Mouse (Mus musculus): ENCODE results near the gene Hic1. TPM values are rescaled to one million over a fixed set of nuclear protein-coding genes. Genes with fewer than 3 reads are reported as not detected.
"Not testable (repeated sequence)": the region's sequence is repeated elsewhere in the genome, so short reads cannot be mapped to it uniquely, and the experiment has no call there.

Gene Hic1
- total RNA-seq, 2 experiments from 2014 or later: not detected

DNA sequence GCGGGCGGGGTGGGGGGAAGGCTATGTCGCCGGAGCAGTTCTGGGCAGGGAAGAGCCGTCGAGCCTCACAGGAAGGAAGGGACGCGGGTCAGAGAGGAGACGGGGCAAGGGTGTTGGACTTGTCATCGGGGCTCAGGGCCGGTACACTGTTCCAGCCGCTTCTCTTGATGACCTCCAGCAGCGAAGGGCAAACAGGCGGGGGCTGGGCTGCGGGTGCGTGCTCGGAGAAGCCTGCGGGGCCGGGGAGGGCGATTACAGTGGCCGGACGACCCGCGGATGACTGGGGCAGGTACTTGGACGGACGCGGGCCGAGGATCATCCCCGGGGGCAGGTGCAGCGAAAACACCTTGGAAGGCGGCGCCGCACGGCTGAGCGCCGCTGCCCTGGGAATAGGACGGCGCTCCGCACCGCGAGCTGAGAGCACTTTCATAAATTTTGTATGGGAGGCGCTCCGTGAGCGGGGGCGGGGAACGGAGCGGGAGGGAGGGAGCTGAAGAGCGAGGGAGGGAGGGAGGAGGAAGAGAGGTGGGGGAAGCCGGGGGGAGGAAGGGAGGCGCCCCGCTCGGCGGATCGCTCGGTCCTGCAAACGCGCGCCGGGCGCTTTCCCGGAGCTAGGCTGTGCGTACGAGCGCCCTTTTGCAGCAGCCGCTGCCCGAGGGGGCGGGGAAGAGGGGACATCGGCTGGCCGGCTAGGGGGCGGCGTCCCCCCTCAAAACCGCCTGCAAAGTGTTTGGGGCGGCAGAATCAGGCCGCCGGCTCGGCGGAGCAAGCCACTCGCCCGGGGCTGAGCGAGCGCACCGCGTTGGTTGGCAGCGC, 24.1 kb upstream of the Hic1 start, which contains the start of gene Rtn4rl1:
TSS of gene Rtn4rl1 (plus strand) at position 528 of the 816 bp plus-strand sequence.
- ATAC-seq (replicated peaks; ENCODE audit: low FRiP score, poor library complexity, severe bottlenecking): no peak

DNA sequence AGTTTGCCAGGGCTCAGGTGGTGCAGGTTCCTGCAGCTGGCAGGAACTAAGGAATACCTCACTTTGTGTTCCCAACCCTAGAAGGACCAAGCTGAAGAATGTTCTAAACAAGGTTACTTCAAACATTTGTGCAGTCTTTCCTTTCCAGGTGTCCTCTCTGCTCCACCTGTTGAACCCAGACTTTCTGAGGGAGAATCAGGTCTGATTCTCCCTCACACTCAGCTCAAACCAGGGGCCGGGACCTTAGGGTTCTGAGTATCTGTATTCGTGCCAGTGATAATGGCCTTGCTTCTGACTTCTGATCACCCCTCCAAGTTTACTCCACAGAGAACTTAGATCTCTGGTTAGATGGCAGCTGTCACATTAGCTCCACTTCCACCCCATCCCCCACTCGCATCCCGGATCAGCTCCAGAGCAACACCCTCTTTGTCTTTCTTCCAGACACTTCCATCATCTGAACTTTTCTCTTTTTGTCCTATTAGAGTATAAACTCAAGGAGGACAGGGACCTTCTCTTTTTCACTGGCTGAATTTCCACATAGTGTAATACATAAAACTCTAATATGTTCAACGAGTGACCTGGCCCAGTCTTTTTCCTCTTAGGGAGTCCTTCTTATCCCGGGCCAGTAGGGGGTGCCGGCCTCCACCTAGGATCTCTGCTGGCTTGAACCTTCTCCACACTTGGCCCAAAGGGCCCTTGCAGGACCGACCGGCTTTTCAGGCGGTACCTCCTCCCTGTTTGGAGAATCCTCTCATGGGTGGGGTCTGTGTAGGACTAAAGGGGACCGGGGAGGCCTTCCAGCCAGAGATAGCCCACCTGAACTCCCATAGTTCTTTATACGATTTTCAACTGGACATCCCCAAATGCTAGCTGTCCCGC, 23.3 kb upstream of the Hic1 start:
- ATAC-seq (replicated peaks; ENCODE audit: low FRiP score, poor library complexity, severe bottlenecking): no peak

DNA sequence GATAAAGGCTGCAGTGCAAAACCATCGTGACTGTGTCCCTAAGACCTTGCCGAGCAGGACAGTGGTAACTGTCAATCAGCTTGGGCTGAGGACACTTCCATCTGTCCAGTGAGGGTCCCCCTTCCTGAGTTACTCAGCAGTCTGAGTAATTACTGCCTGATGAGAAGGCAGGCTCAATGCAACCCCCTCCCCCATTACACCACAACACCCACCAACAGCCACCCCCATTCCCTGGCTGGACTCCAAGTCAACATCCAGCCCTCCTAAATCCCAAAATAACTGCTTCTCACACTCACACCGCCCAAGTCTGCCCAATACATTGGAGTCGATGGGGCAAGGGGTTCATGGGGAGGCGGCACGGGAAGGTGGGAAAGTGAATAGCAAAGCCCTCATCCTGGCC, 22.5 kb upstream of the Hic1 start:
- no peak for ATAC-seq (replicated peaks; ENCODE audit: low FRiP score, poor library complexity, severe bottlenecking)

DNA sequence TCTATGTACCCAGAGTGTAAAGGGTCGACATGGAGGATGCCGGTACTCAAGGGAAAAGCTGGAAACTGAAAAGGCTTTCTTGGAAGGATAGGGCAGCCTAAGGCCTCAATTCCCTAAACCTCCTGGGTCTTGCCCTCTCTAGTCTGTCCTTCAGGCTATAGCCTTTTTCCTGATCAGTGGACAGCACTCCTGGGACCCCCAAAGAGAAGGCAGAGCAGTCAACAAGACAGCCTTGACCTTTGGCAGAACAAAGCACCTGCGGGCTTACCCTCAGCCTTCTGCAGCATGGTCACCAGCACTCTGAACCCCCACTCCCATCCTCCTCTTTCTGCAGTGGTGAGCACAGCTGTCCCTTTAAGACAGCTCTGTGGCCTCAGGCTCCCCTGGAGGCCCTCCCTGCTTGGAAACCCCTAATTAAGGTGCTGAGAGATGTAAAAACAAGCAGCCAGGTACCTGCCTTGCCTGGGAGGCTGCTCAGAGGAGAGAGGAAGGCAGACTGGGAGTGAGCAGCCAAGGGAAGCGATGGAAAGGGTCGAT, 21.7 kb upstream of the Hic1 start, which contains the start of gene Dph1:
TSS of gene Dph1 (minus strand) at position 337 of the 537 bp plus-strand sequence.
- no peak for ATAC-seq (replicated peaks; ENCODE audit: low FRiP score, poor library complexity, severe bottlenecking)

DNA sequence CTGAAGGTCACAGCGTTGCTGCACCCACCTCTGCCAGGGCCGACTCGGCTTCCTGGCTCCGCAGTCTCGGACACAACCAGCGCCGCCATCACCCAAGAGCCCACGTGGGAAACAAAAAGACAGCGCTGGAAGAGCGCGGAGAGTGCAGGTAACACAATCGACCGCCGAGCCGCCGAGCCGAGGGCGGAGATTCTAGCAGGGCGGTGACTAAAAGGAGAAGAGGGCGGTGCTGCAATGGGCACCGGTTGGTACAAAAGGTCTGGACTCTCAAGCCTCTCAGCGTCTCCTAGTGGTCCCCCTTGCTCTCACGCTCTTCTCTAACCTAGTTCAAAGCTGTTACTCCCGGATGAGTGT, 21.0 kb upstream of the Hic1 start:
- ATAC-seq (replicated peaks; ENCODE audit: low FRiP score, poor library complexity, severe bottlenecking): peak; percentile 88

DNA sequence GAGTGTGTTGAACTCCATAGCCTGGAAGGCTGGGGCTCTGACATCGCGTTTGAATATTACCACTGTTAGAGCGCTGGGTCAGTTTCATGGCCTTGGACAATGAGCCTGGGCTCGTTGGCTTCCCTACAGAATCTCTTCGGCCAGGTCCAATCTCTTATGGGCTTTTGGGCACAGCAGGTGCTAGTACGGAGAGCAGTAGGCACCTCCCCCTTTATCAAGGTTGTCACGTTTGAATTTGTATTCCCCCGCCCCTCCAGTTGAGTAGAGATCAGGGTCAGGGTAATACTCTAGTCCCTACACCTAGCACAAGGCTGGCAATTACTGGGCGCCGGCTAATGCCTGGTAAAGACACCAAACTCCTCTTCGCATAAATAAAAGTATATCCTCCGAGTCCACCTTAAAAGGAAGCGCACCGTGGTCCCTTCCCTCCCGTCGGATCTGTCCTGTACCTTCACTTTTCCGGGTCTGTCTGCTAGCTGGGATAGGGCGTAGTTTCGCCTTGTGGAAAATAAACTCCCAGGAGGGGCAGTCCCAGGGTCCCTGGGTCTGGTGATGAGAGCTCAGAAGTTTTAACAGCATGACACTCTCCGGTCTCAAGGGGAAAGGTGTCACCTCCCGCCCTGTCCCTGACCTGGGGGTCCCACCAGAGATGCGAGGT, 20.5 kb upstream of the Hic1 start:
- ATAC-seq (replicated peaks; ENCODE audit: low FRiP score, poor library complexity, severe bottlenecking): peak; percentile 46

DNA sequence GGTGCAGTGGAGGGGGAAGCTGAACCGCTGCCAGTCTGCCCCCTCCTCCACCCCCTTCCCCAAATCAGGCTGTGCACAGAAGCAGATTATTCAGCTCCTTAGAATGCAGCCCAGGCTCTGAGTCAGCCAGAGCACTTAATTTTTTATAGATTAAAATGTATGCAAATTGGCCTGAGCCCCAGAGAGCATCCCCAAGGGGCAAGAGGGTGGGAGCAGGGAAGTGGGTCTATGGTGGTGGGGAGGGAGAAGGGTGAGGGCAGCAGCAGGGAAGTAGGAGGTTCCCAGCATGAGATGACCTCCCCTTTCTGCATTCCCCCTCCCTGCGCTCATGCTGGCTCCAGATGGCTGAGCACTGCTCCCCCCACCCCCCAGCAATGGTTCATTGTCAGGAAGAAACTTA, 15.7 kb upstream of the Hic1 start:
- no peak for ATAC-seq (replicated peaks; ENCODE audit: low FRiP score, poor library complexity, severe bottlenecking)

DNA sequence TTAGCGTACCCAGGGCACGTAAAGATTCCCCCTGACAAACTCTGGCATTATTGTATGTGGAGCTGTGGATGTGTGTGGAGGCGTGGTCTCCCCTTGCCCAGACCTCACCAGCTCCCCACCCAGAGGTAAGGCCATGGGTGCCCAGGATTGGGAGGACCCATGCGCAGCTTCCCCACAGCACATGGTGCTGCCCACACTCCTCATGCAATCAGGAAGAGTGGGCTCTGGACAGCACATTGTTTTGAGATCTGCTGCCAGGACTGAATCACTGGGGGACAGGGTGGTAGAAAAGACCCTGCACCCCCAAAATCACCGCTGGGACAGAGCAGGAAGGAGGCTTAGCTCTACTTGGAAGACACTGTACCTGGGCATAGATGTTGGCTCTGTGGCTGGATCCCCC, 15.3 kb upstream of the Hic1 start:
- no peak for ATAC-seq (replicated peaks; ENCODE audit: low FRiP score, poor library complexity, severe bottlenecking)

DNA sequence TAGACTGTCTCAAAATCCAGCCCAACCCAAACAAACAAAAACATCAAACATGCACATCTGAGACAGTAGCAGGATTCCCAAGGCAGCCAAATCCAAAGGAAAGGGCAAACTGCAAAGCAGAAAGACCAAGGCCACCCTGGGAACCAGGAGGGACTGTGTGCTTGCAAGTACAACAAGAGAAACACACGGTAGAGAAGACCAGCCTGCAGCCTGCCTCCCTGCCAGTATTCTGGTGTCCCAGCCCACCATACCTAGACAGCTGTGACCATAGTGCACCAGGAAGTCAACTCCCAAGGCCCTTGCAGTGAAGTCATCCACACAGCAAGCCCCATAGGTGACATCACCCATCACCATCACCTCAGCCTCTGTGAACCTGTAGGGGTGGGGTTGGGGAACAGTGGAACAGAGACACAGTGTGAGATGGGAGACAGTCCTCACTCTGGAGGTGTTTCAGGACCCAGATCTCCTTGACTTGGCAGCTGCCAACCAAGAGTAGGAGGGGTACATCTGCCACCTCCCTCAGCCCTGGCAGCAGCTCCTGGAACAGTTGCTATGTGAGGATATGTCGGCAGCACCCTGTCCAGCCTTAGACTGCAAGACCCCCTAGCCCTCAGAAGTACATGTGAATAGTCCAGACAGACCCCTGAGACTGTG, 14.7 kb upstream of the Hic1 start:
- no peak for ATAC-seq (replicated peaks; ENCODE audit: low FRiP score, poor library complexity, severe bottlenecking)

DNA sequence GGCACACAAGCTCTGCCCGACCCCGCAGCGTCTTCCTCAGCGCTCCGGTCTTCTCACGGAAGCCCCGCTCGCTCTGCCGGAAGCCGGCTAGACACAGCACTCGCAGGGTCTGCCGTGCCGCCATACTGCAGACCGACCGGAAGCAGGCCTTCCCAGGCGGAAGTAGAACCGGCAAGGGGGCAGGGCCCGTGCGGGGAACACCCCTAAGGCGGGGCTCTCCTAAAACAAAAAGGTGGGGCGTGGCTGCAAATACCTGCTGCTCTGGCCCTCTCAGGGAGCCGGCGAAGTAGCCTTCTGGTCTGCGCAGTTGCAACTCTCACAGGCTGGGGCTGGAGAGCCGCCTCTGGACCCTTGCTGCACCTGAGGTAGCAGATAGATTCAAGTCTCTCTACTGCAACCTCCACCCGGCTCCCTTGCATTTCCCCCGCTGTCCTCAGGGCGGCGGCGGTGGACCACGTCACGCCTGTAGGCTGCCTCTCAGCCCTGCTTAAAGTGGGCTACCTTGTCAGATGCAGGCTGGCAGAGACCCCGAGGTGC, 9.4 kb upstream of the Hic1 start, which contains the start of gene Ovca2:
TSS of gene Ovca2 (minus strand) at position 164 of the 537 bp plus-strand sequence.
- ATAC-seq (replicated peaks; ENCODE audit: low FRiP score, poor library complexity, severe bottlenecking): peak; percentile 98

DNA sequence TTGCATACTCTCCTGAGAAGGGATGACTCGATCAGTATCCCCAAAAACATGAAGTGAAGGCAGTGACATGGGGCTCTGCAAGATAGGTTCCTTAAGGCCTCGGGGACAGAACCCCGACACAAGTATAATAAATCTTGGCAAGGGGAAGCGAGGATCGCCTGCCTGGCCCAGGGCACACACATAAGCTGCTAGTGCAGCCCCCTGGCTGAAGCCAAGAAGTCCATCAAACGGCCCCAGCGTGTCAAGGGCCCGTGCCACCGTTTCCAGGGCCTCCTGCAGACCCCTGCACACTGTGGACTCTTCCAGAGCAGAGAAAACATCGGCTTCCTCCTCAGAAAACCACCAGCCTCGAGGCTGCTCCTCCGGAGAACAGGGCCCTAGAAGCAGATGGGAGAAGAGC, 8.7 kb upstream of the Hic1 start:
- ATAC-seq (replicated peaks; ENCODE audit: low FRiP score, poor library complexity, severe bottlenecking): no peak

DNA sequence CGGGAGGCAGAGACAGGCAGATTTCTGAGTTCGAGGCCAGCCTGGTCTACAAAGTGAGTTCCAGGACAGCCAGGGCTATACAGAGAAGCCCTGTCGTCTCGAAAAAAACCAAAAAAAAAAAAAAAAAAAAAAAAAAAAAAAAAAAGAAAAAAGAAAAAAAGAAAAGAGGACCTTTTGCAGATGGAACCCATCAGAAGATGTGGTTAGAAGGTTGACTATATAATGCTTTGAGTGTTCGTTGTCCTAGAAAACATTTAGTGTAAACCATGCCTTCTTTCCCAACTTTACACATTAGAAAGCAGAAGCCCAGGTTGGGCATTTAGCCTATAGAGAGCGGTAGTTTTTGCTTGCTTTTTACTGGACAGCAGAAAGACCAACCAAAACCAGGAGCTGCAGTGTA, 5.3 kb upstream of the Hic1 start:
- ATAC-seq (replicated peaks; ENCODE audit: low FRiP score, poor library complexity, severe bottlenecking): not testable (repeated sequence)

DNA sequence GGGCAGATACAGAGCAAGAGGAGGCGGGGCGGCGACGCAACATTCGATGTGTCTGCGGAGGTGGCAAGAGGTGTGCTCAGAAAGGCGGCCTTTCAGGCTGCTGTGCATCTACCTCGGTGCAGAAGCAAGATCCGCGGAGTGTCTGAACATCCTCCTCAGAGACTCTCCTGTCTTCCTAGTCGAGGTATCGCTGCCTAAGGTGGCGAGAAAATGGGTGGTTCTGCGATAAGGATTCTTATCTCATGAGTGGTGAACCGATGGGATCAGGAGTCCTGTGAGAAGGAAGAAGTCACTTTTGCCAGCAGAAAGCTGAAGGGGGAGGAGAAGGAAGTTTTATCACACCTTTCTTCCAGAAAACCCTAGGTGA, 4.5 kb upstream of the Hic1 start:
- no peak for ATAC-seq (replicated peaks; ENCODE audit: low FRiP score, poor library complexity, severe bottlenecking)

DNA sequence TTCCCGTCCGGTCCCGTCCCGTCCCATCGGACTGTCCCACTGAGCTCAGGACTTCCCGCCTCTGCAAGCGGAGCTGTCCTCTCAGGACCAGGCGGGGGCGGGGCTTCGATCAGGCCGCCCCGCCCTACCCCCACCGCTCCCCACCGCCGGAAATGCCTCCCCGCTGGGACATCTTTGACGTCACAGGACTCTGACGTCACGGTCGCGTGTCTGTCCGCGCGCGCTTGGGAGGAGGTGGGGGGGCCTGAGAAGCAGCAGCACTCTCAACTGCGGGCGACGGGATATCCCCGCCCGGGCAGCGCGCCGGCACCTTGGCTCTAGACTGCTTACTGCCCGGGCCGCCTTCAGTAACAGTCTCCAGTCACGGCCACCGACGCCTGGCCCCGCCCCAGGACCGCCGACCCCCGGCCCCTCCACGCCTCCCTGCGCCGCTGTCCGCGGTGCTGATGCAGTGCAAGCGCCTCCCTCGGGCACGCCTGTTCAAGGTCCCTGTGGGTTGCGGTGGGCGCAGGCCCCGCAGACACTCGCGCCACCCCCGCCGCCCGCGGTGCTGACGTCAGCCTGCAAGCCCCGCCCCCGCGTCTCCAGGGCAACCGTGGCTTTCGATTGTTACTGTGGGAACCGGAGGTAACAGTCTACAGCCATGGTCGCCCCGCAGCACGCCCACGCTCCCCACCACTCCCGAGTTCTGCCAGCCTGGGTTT, 3.9 kb upstream of the Hic1 start:
- ATAC-seq (replicated peaks; ENCODE audit: low FRiP score, poor library complexity, severe bottlenecking): peak; percentile 44; the same call in 1 of the 2 replicates

DNA sequence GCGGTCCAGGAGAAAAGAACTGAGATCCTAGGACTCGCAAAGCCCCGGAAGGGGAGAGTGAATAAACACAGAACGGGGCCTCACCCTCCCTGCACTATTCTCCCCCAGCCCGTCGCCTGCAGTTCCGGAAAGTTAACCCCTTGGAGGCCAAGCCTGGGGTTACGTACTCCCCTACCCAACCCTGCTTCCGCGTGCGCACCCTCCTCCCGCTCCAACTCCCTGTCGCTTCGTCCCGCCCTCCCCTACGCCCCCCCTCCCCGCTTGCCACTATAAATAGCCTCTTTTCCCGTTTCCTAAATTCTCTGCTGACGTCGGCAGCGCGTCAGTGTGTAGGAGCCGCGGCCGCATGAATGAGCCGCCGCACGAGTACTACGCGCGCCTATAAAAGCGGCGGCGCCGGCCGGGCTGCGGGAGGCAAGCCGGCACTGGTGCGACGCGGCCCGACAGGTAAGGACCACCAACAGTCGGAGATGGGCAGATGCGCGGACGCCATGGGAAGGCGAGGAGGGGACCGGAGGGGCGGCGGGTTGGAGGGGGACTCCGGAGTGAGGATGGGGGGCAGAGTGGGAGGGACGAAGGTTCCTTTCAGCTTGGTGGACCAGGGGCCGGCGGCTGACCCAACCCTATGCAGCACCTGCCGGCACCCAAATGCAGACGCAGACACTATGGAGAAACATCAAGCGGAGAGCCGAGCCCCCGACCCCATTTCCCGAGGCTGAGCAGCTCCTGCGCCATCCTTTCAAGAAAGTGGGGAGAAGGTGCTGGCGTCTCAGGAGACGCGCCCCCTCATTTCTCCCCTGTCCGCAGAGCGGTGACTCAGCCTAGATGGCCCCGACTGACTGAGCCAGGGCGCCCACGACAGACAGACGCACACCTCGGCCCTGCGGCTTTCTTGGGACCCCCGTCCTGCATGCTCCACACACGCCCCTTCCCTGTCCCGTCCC, 3.1 kb upstream of the Hic1 start:
- ATAC-seq (replicated peaks; ENCODE audit: low FRiP score, poor library complexity, severe bottlenecking): 0 out of 2 replicates have a peak, but pooled peaks have one; percentile 2

DNA sequence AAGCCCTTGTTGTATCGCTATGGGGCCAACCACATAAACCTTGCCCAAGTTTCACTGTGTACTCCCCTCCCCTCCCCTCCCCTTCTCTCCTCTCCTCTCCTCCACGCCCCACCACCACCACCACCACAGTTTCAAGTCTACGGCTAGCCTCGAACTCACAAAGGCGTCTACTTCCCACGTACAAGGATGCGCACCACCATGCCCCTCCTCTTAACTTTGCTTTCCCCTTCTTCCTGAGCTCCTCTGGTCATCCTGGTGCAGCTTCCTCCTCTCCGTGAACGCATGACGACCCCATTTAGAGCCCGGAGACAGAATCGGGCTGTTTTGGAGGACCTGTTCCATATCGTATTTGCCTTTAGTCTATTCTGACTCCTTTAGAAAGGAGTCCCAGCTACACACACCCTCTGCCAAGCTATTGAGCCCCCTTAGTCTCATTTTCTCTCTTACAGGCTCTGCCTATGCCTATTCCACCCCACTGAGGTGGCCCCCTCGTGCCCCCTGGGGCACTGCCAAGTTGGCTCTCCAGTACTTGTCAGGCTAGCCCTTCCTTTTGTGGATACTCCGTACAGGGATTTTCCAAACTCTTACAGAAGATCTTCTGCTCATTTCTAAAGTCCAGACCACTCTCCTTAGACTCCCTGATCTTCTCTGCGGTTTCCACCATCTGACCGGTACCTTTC, 2.0 kb upstream of the Hic1 start:
- no peak for ATAC-seq (replicated peaks; ENCODE audit: low FRiP score, poor library complexity, severe bottlenecking)

DNA sequence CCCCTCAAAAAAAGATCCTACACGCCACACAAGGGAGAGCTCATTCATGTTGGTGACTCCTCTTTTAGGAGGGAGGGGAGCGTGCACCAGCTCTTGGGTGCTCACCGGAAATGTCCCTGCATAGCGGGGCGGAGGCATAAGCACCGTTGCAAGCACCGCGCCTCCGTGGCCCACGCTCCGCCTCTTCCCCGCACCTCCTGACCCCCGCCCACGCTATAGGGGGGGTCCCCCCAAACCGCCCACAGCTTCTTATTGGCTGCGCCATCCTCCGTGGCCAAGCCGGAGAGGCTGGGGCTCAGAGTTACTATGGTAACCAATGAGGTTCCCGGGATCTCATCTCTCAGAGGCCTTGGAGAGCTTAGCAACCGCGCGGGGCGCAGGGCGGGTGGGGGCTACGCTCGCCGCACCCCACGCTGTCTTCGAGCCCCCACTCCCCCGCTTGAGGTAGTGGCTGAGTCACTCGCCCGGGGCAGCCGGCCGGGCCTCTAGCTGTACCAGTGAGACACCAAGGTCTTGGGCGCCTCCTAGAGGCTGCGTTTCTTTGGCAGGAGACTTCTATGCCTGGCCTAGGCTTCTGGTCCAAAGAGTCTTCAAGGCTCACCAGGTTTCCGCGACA, 925 bp upstream of the Hic1 start:
- ATAC-seq (replicated peaks; ENCODE audit: low FRiP score, poor library complexity, severe bottlenecking): peak; percentile 53; the same call in 1 of the 2 replicates

All from erythroid progenitor cell, adult 5-6 weeks (primary cell).